Mouse (Mus musculus) right cerebral cortex, postnatal 4 days (tissue): ENCODE measurements at regions not wholly inside any gene's neighbourhood (a gene's known extent, or its start where the extent isn't known, plus 50 kb on each side); places are given as distances from the start of the nearest gene placed in this dataset.

ENCODE experiments used
- DNase-seq: peaks from one replicate; pipeline ENCODE4 v3.0.0-alpha.2; 2022

- DNase-seq = no peak
Measured at GRCm38 (mm10) chr8:116452806-116453205, 52.0 kb upstream of the Dynlrb2 start.

GRCm38 (mm10) chr8:116451397-116451796 lies 53.4 kb upstream of the Dynlrb2 start:
- no peak for DNase-seq

GRCm38 (mm10) chr8:116447452-116447851 lies 57.3 kb upstream of the Dynlrb2 start:
- DNase-seq = no peak

- DNase-seq = no peak
Measured at GRCm38 (mm10) chr8:116442827-116443226, 61.9 kb upstream of the Dynlrb2 start.

GRCm38 (mm10) chr8:116438895-116439294 lies 65.9 kb upstream of the Dynlrb2 start:
- peak; percentile 86 for DNase-seq

- no peak for DNase-seq
Measured at GRCm38 (mm10) chr8:116435268-116435980, 69.3 kb upstream of the Dynlrb2 start.

GRCm38 (mm10) chr8:116430051-116430450 lies 74.7 kb upstream of the Dynlrb2 start:
- no peak for DNase-seq

- DNase-seq = no peak
Measured at GRCm38 (mm10) chr8:116429649-116430048, 75.1 kb upstream of the Dynlrb2 start.

GRCm38 (mm10) chr8:116422826-116423225 lies 81.9 kb upstream of the Dynlrb2 start:
- DNase-seq = no peak

- DNase-seq = no peak
Measured at GRCm38 (mm10) chr8:116412703-116413102, 92.1 kb upstream of the Dynlrb2 start.

GRCm38 (mm10) chr8:116410041-116410440 lies 94.7 kb upstream of the Dynlrb2 start:
- DNase-seq = no peak

- no peak for DNase-seq
Measured at GRCm38 (mm10) chr8:116409011-116409410, 95.8 kb upstream of the Dynlrb2 start.

- no peak for DNase-seq
Measured at GRCm38 (mm10) chr8:116404571-116404970, 100.2 kb upstream of the Dynlrb2 start.

- no peak for DNase-seq
Measured at GRCm38 (mm10) chr8:116403366-116403765, 101.4 kb upstream of the Dynlrb2 start.

GRCm38 (mm10) chr8:116399452-116399851 lies 105.3 kb upstream of the Dynlrb2 start:
- no peak for DNase-seq

- DNase-seq = no peak
Measured at GRCm38 (mm10) chr8:116398565-116399205, 106.1 kb upstream of the Dynlrb2 start.

GRCm38 (mm10) chr8:116385193-116385955 lies 119.4 kb upstream of the Dynlrb2 start:
- DNase-seq = no peak

- DNase-seq = no peak
Measured at GRCm38 (mm10) chr8:116384418-116385089, 120.2 kb upstream of the Dynlrb2 start.

GRCm38 (mm10) chr8:116383495-116384417 lies 121.0 kb upstream of the Dynlrb2 start:
- no peak for DNase-seq

- no peak for DNase-seq
Measured at GRCm38 (mm10) chr8:116383036-116383435, 121.7 kb upstream of the Dynlrb2 start.

GRCm38 (mm10) chr8:116380601-116381000 lies 124.2 kb upstream of the Dynlrb2 start:
- DNase-seq = no peak

GRCm38 (mm10) chr8:116379851-116380250 lies 124.9 kb upstream of the Dynlrb2 start:
- no peak for DNase-seq
